Mouse (Mus musculus) hematopoietic stem cell, adult 5-6 weeks (primary cell): ENCODE data around the gene Gabra2. TPM values are rescaled to one million over a fixed set of nuclear protein-coding genes. Genes with fewer than 3 reads are reported as not detected.

Experiments
- ATAC-seq, 2 experiments: fragments of 125-278 bp in 1 of 2; replicated peaks in 1 of 2; 2 replicates each; pipeline ENCODE4 v1.8.0; 2016 to 2017; ENCODE audit warnings: inconsistent platforms in 2 of 2, mild to moderate bottlenecking in 2 of 2, moderate number of reproducible peaks in 2 of 2, low read depth in 1 of 2, moderate TSS enrichment in 1 of 2; ENCODE audit not compliant: low FRiP score in 2 of 2, poor library complexity in 2 of 2, severe bottlenecking in 2 of 2, insufficient read depth in 1 of 2, low TSS enrichment in 1 of 2
- total RNA-seq: library from RNA; stranded (forward); fragments of 172-1452, 232-1000 nt; gene quantifications from 2 replicates; pipeline ENCODE4 v1.2.3, GENCODE M21; 2017

Gene Gabra2
- total RNA-seq, 1 experiment from 2014 or later, result not detected

GRCm38 (mm10) chr5:70995617-70996325 lies 99.9 kb downstream of the Gabra2 start:
- no peak for ATAC-seq

DNA sequence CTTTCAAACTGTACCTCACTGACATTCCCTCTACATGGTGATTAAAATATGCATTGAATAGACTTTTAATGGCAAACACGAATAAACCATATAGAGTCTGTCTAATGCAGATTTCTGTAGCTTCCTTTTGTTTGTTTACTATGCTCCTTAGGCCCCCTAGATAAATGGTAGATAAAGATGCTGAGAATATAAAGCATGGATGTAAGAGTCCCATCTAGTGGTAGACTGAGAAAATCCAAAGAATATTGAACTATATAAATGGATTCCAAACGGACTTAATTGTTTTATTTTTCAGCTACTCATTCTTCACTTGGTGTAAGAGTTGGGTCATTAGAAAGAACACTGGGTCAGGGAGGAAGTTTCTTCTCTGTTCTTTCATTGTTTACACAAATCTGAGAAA lies 102.4 kb downstream of the Gabra2 start:
- ATAC-seq, result no peak

GRCm38 (mm10) chr5:70990891-70991290 lies 104.8 kb downstream of the Gabra2 start:
- no peak for ATAC-seq
